Mouse (Mus musculus) intestine, postnatal 0 days (tissue): Measurements from ENCODE around the gene Il4ra. TPM values are rescaled to one million over a fixed set of nuclear protein-coding genes. Genes with fewer than 3 reads are reported as not detected.

Source experiments
- ATAC-seq: fragments of 200-750 bp; cut with Nextera tagmentation; 2 replicates; pipeline ENCODE4 v1.8.0; 2017; ENCODE audit warnings: mild to moderate bottlenecking, moderate TSS enrichment, moderate library complexity
- H3K27ac ChIP-seq: fragments of 300-500 bp; sonication (generic); 2 replicates; pipeline ENCODE4 v1.5.1; 2014; ENCODE audit warnings: mild to moderate bottlenecking, low read depth, low read length, moderate library complexity
- H3K27me3 ChIP-seq: fragments of 300-500 bp; sonication (generic); replicated peaks from 2 replicates; pipeline ENCODE4 v1.6.1; 2014; ENCODE audit warnings: low read length, mixed read lengths; ENCODE audit not compliant: control insufficient read depth, insufficient read depth
- H3K36me3 ChIP-seq: fragments of 300-500 bp; sonication (generic); 2 replicates; pipeline ENCODE4 v1.6.1; 2014; ENCODE audit warnings: mild to moderate bottlenecking, moderate library complexity; ENCODE audit not compliant: control insufficient read depth, insufficient read depth
- H3K4me1 ChIP-seq: fragments of 300-500 bp; sonication (generic); replicated peaks from 2 replicates; pipeline ENCODE4 v1.6.1; 2014; ENCODE audit warnings: antibody characterized with exemption, low read length, mixed read lengths; ENCODE audit not compliant: control insufficient read depth, insufficient read depth
- H3K4me2 ChIP-seq: fragments of 300-500 bp; sonication (generic); replicated peaks from 2 replicates; pipeline ENCODE4 v1.6.1; 2014; ENCODE audit warnings: low read depth, mild to moderate bottlenecking, moderate library complexity
- H3K4me3 ChIP-seq: fragments of 300-500 bp; sonication (generic); 2 replicates; pipeline ENCODE4 v1.5.1; 2014; ENCODE audit warnings: low read depth, low read length
- H3K9ac ChIP-seq: fragments of 300-500 bp; sonication (generic); 2 replicates; pipeline ENCODE4 v1.6.1; 2014; ENCODE audit warnings: mild to moderate bottlenecking, low read depth, low read length
- H3K9me3 ChIP-seq: fragments of 300-500 bp; sonication (generic); 2 replicates; pipeline ENCODE4 v1.6.1; 2016; ENCODE audit warnings: mixed run types; ENCODE audit not compliant: control insufficient read depth
- CTCF ChIP-seq: sonication (generic); IDR thresholded peaks from 2 replicates; pipeline ENCODE4 v1.5.1; 2016; ENCODE audit warnings: low read depth, mild to moderate bottlenecking, control low read depth, antibody characterized with exemption, moderate library complexity
- WGBS: fragments of 180-500 bp; shearing (Covaris S2); extraction: QIAGEN DNeasy Blood & Tissue Kit; methylation state at CpG from one replicate; pipeline ENCODE4 v1.1.7; 2014; 5-methylcytosine and 5-hydroxymethylcytosine counted together
- polyA plus RNA-seq: library from polyadenylated mRNA; unstranded; fragments of >200 nt; fragmentation: Nextera tagmentation; extraction: Ambion mirVana; gene quantifications from 2 replicates; pipeline ENCODE4 v1.2.1, GENCODE M21; 2015

Gene Il4ra
- polyA plus RNA-seq, 1 experiment from 2014 or later: 32.3 TPM

- no peaks in the 10 kb centered on the region for H3K36me3 ChIP-seq
- no peaks in the 10 kb centered on the region for H3K9me3 ChIP-seq
- no peaks in the 10 kb centered on the region for H3K27me3 ChIP-seq
- no peak overlapping the region for H3K4me3 ChIP-seq
- no peak for ATAC-seq
- H3K4me2 ChIP-seq: no peak overlapping the region
- 90% methylated on average over 11 of the region's 11 CpGs for WGBS
- no peak overlapping the region for H3K27ac ChIP-seq
- H3K4me1 ChIP-seq: no peaks in the 10 kb centered on the region
- no peak for TF ChIP-seq CTCF
- H3K9ac ChIP-seq: no peak overlapping the region
Observed at GRCm38 (mm10) chr7:125597516-125598347, 45.8 kb downstream of the Il4ra start.

GRCm38 (mm10) chr7:125599373-125599973 is 47.6 kb downstream of the Il4ra start:
- no peak overlapping the region for H3K4me2 ChIP-seq
- no peak for ATAC-seq
- no peak overlapping the region for H3K4me3 ChIP-seq
- H3K27me3 ChIP-seq: no peaks in the 10 kb centered on the region
- H3K36me3 ChIP-seq: no peaks in the 10 kb centered on the region
- no peak for TF ChIP-seq CTCF
- H3K27ac ChIP-seq: no peak overlapping the region
- 50% methylated on average over 4 of the region's 4 CpGs for WGBS
- H3K9me3 ChIP-seq: no peaks in the 10 kb centered on the region
- H3K4me1 ChIP-seq: no peaks in the 10 kb centered on the region
- no peak overlapping the region for H3K9ac ChIP-seq

GRCm38 (mm10) chr7:125600136-125600535 is 48.2 kb downstream of the Il4ra start:
- no peak overlapping the region for H3K4me3 ChIP-seq
- H3K36me3 ChIP-seq: no peaks in the 10 kb centered on the region
- no peaks in the 10 kb centered on the region for H3K27me3 ChIP-seq
- 69% methylated on average over 10 of the region's 10 CpGs for WGBS
- no peak overlapping the region for H3K9ac ChIP-seq
- TF ChIP-seq CTCF: no peak
- H3K9me3 ChIP-seq: no peaks in the 10 kb centered on the region
- no peak for ATAC-seq
- no peak overlapping the region for H3K4me2 ChIP-seq
- no peak overlapping the region for H3K27ac ChIP-seq
- H3K4me1 ChIP-seq: no peaks in the 10 kb centered on the region

- Histone ChIP-seq H3K4me3 (no peak overlapping the region), H3K4me2 (no peak overlapping the region), H3K9me3 (no peaks in the 10 kb centered on the region), H3K4me1 (no peaks in the 10 kb centered on the region), H3K9ac (no peak overlapping the region), H3K27ac (no peak overlapping the region), H3K36me3 (no peaks in the 10 kb centered on the region), H3K27me3 (no peaks in the 10 kb centered on the region)
- no peak for ATAC-seq
- TF ChIP-seq CTCF: no peak
- WGBS: 35% methylated on average over 6 of the region's 6 CpGs
Observed at GRCm38 (mm10) chr7:125600612-125601279, 48.8 kb downstream of the Il4ra start.

- H3K4me3 ChIP-seq: no peak overlapping the region
- no peaks in the 10 kb centered on the region for H3K36me3 ChIP-seq
- no peak overlapping the region for H3K27ac ChIP-seq
- H3K4me2 ChIP-seq: no peak overlapping the region
- H3K9me3 ChIP-seq: no peaks in the 10 kb centered on the region
- H3K27me3 ChIP-seq: no peaks in the 10 kb centered on the region
- H3K4me1 ChIP-seq: no peaks in the 10 kb centered on the region
- WGBS: 76% methylated on average over 6 of the region's 6 CpGs
- no peak for TF ChIP-seq CTCF
- ATAC-seq: no peak
- no peak overlapping the region for H3K9ac ChIP-seq
Observed at GRCm38 (mm10) chr7:125601280-125601670, 49.4 kb downstream of the Il4ra start.

GRCm38 (mm10) chr7:125601821-125602448 is 50.0 kb downstream of the Il4ra start:
- no peak for ATAC-seq
- H3K27me3 ChIP-seq: no peaks in the 10 kb centered on the region
- TF ChIP-seq CTCF: no peak
- H3K4me3 ChIP-seq: no peak overlapping the region
- H3K4me1 ChIP-seq: no peaks in the 10 kb centered on the region
- WGBS: 81% methylated on average over 11 of the region's 11 CpGs
- H3K9me3 ChIP-seq: no peaks in the 10 kb centered on the region
- H3K27ac ChIP-seq: no peak overlapping the region
- no peak overlapping the region for H3K9ac ChIP-seq
- no peak overlapping the region for H3K4me2 ChIP-seq
- no peaks in the 10 kb centered on the region for H3K36me3 ChIP-seq
